Mouse (Mus musculus): Measurements from ENCODE around the gene Pnrc2. TPM values are rescaled to one million over a fixed set of nuclear protein-coding genes. Genes with fewer than 3 reads are reported as not detected.
A peak's percentile ranks its signal among the peaks of the same experiment; 100 is the strongest.

Gene Pnrc2
- total RNA-seq, 2 experiments from 2014 or later: 54.0 to 55.9 TPM

GRCm38 (mm10) chr4:135833301-135834123, 40.1 kb downstream of the Pnrc2 start:
- no peak for DNase-seq (ENCODE audit: extremely low spot score in 1 of 2, low spot score in 1 of 2)

- DNase-seq (ENCODE audit: extremely low spot score in 1 of 2, low spot score in 1 of 2): no peak
These were observed 41.6 kb downstream of the Pnrc2 start for GRCm38 (mm10) chr4:135832070-135832469.

- peak in 1 of 2 experiments; percentile 29 for DNase-seq (ENCODE audit: extremely low spot score in 1 of 2, low spot score in 1 of 2)
These were observed 45.2 kb downstream of the Pnrc2 start for GRCm38 (mm10) chr4:135828491-135828890.

DNA sequence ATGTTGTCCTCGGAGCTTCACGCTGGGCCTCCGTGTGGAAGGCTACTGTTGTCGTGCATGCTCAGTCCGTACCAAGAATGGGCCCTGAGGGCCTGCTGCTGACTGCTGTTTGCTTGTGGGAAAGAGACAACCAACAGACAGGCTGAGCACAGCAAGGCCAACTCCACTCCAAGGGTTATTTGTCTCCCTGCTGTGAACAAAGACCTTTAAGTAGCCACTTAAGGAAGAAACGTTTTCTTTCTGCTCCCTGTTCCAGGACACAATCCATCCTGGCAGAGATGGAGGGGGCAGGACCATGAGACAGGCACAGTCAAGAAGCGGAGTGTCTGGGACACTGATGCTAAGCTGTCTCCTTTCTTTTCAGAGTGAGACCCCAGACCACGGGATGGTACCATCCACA, 49.4 kb downstream of the Pnrc2 start:
- DNase-seq (ENCODE audit: extremely low spot score in 1 of 2, low spot score in 1 of 2): no peak

DNA sequence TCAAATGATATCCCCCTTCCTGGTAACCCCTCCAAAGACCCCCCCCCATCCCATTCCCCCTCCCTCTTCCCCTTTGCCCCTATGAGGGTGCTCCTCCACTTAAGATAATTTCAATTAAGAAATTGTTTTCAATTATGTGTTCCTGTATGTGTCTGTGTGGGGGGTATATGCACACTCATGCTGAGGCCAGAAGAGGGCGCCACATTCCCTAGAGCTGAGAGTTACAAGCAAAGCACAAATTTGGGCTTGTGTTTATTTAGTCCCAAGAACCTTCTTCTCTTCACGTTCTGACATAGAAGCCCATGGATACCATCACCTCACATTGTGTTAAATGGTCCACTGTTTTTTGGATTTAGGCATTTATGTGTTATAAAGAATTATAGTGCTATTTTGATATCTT, 50.4 kb downstream of the Pnrc2 start:
- no peak for DNase-seq (ENCODE audit: extremely low spot score in 1 of 2, low spot score in 1 of 2)

DNA sequence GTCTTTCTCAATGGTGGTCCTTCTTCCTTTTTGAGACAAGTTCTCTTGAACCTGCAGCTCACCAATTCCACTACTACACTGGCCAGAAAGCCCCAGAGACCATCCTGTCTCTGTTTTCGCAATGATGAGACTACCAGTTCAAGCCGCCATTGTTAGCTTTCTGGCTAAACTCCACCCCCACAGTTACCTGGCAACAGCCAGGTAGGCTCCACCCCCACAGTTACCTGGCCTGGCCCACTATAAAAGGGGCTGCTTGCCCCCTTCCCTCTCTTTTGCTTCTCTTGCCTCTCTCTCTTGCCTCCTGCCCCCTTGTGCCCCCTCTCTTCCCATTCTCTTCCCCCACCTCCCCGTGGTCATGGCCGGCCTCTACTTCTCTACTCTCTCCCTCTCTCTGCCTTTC, 51.9 kb downstream of the Pnrc2 start:
- DNase-seq (ENCODE audit: extremely low spot score in 1 of 2, low spot score in 1 of 2): no peak

Other genes with a start within 250 kb of the Pnrc2 start
- gene Ifnlr1, start 187.6 kb downstream of the Pnrc2 start, total RNA-seq (2021): under 1 TPM; 0.21 to 0.30 TPM
- under 1 TPM in 1 of 2 experiments, not detected in 1; 0.14 TPM for gene Il22ra1, start 145.7 kb downstream of the Pnrc2 start, total RNA-seq (2021)
- 1 to 10 TPM in 1 of 2 experiments, under 1 TPM in 1; 0.66 to 1.2 TPM for gene Myom3, start 114.1 kb downstream of the Pnrc2 start, total RNA-seq (2021)
- 10 to 100 TPM; 78.4 to 78.6 TPM for gene Srsf10, start 18.1 kb downstream of the Pnrc2 start, total RNA-seq (2021)
- under 1 TPM in 1 of 2 experiments, not detected in 1; 0.21 TPM for gene Cnr2, start 21.5 kb upstream of the Pnrc2 start, total RNA-seq (2021)
- gene Fuca1, start 46.9 kb upstream of the Pnrc2 start, total RNA-seq (2021): 10 to 100 TPM; 40.5 to 40.7 TPM
- gene Hmgcl, start 72.6 kb upstream of the Pnrc2 start, total RNA-seq (2021): 10 to 100 TPM; 34.0 to 37.1 TPM
- gene Gale, start 89.9 kb upstream of the Pnrc2 start, total RNA-seq (2021): 10 to 100 TPM; 23.1 to 31.6 TPM
- gene Lypla2, start 98.8 kb upstream of the Pnrc2 start, total RNA-seq (2021): 100 to 1,000 TPM in 1 of 2 experiments, 10 to 100 TPM in 1; 94.7 to 110 TPM
- 10 to 100 TPM; 84.3 to 89.7 TPM for gene Pithd1, start 113.4 kb upstream of the Pnrc2 start, total RNA-seq (2021)
- gene Eloa, start 147.9 kb upstream of the Pnrc2 start, total RNA-seq (2021): 10 to 100 TPM; 31.3 to 31.4 TPM
- 100 to 1,000 TPM; 262 to 319 TPM for gene Rpl11, start 179.6 kb upstream of the Pnrc2 start, total RNA-seq (2021)